Mouse (Mus musculus) ZHBTc4 (cell line): ENCODE data around the gene Cpz.

Experiments
- DNase-seq: peaks from one replicate; pipeline ENCODE4 v3.0.0-alpha.2; 2011; ENCODE audit warnings: low read depth, low spot score

Gene Cpz

DNA sequence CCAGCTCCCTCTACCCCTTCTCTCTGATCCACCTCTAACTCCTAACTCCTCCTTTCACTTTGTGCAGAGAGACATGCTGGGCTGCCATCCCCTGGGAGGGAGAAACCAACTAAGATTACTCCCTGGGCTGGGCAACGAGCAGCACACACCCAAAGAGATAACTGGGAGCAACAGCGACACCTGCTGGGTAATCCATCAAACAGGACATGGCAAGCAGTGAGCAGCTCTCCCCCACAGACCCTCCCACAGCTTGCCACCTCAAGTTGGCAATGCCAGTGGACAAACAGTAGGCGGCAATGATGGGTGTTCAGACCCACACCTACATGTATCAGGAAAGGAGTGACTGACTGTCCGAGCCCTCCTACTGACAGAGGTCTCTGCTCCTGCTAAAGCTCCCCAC, 4.9 kb upstream of the Cpz start:
- peak; percentile 73 for DNase-seq

DNA sequence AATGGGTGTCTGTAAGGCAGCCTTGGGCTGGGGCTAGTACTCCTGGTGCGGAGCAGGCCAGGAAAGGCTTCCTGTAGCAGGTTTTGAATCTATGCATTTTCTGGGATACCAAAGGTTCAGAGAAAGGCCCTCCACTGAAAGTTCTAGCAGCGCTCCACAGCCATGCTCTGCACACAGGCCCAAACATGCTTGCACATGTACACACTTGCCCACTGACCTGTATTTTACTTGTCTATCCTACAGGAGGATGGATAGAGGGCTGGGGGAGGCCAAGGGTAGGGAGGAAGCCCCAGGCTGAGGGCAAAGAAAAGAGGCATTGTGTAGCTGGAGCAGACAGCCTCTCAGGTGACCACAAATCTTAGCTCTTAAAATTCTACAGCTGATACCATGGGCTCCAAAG, 1.1 kb downstream of the Cpz start:
- DNase-seq, result no peak

DNA sequence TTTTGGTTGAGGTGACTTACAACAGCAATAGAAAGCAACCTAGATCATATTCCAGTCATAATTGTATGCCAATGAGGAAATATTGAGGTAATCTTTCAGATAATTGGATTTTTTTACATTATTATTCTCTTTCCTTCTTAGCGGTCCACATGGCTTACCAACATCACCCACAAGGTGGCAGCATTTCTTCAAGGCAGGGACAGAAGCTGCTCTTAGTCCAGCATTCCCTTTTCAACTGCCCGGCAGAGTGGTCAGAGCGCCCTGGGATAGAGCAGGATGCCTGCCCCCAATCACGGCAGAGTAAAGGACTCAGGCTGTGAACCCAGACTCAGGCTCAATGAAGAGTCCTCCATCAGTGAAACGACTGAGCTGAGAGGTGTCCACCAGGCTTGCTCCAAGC, 1.8 kb downstream of the Cpz start:
- peak; percentile 54 for DNase-seq

DNA sequence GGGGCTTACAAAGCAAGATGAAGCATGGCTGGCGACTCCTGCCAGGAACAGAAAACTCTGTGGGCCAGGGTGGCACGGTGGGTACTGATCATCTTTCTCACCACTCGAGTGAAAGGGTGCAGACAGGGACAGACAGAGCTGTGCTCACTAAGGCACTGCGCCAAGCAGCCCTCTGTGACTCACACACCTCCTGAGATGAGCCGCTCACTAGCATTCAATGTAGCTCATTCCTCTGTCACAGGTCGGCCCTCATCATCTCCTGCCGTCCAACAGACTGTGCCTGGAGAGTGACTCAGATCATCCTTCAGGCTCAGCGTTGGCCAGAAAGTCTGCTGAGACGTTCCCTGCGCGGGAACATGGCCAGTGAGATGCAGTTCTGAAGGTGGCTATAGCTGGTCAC, 8.7 kb downstream of the Cpz start:
- no peak for DNase-seq

DNA sequence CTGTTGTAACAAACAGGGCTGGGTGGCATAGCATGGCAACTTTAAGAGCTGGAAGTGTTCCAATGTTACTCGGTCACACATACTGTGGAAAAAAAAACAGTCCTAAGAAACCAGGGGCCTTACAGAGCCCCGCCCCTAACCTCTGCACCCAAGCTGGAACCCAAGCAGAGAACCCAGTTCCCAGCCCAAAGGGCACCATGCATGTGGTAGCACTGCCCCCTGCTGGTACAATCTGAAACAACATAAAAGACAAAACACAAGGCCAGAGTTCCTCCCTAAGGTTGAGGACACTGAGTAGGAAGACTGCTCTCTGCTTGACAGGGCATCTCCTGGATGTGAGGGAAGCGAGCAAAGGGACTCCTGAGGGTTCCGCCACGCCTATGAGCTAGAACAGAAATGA, 14.9 kb downstream of the Cpz start:
- peak; percentile 89 for DNase-seq

DNA sequence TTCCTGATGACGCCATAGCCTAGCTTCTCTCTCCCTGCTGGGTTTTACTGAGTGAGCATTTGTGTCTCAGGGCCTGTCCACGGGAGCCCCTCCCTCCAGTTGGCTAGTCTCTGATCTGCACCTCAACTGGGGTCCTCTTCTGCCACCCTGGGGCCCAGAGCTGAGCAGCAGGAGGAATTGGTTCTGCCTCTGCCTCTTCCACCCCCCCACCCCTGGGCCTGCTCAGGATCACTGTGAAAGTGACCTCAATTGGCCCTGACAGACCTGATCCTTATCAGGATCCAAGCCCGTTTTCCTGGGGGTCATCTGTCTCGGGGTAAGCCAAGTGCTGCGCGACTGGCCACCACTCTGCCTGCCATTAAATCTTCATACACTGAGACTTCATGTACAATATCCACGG, 20.5 kb downstream of the Cpz start:
- DNase-seq, result no peak

DNA sequence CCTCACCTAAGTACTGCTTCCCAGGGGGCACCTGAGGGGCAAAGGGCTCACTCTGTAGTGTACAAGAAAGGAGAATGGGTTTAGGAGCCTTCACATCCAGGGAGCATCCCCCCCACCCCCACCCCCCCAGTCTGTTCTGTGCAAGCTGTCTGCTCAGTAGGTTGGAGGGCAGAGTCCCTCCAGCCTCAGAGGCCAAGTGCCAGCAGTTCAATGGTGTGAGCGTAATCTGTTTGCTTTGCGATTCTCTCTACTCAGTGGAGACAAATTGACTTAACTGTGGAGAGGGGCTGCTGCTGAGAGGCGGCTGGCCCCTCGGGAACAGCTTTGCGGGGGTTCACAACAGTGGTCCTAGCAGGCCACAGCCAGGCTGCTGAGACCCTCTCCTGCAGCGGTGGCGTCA, 28.2 kb downstream of the Cpz start:
- no peak for DNase-seq

DNA sequence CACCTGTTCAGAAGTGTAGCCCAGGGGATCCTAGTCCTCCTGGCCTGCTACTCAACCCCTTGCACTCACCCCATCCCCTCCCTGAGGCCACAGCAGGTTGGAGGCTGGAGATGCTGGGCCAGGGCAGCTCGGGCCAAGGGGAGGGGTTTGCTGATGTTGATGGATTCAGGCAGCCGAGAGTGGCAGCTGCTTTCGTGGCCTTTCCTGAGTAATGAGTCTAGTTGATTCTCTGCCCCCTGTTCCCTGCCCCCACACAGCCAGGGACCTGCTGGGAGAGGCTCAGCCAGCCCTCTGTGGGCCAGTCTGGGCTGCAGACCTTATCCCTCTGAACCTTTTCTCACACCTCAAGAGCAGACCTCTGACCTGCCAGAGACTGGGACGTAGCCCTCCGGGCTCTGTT, 29.5 kb downstream of the Cpz start:
- DNase-seq, result no peak

DNA sequence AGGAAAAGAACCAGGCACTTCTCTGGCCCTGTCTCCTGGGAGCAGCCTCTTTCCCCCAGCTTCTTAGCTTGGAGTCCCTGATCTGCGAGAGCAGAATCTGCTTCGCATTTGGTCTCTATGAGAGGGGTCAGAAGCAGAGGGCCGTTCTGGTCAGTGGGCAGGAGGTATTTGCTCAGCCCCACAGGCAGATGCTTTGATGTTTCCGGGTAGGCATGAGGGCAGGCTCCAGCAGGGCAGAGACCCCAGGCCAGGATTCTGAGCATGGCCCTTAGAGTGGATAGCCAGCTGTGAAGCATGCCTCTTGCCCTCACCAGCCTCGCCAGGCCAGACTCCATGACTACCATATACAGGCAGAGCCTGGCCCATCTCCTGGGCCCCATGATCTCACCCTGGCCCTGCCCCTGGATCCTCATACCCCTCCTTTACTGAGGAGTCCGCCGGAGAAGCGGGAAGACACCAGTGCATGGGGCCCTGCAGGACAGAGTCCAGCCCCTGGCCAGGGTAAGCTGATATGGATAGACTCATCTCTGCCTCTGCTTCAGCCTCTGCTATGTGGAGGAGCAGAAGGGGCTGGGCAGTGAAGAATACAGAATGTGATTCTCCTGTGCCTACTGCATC, 30.6 kb downstream of the Cpz start:
- no peak for DNase-seq

DNA sequence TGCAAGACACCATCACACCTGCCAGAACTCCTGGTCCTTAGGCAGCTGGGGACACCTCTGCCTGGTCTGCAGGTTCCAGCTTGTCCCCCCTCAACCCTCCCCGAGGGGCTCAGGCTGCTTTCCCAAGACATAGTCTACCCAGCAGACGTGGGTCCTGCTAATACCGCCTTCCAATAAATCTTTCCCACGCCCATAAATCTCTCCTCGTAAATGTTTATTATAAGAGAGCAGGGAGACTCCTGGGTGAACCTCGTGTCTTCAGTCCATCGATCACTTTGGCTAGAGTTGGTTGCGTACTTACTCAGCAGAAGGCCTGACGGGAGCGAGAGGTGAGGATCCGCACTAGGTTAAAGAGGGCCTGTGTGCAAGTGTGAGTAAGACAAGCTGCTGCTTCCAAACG, 31.7 kb downstream of the Cpz start:
- no peak for DNase-seq

DNA sequence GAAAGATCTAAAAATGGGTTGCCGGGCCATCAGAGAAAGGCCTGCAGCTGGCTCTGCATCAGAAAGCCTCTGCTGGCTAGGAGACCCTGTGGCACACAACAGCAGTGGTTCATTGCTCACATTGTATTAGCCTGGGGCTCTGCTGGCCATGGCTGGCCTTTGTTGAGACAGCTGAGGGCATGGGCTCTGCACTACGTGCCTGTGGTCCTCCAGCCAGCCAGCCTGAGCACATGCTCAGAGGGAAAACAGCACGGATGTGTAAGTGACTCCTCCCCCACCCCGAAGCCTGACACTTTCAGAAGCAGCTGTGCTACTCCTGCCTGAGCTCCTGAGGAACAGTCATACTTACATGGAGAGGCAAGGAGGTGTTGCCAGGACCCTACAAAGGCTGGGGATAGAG, 46.0 kb downstream of the Cpz start:
- DNase-seq, result no peak

DNA sequence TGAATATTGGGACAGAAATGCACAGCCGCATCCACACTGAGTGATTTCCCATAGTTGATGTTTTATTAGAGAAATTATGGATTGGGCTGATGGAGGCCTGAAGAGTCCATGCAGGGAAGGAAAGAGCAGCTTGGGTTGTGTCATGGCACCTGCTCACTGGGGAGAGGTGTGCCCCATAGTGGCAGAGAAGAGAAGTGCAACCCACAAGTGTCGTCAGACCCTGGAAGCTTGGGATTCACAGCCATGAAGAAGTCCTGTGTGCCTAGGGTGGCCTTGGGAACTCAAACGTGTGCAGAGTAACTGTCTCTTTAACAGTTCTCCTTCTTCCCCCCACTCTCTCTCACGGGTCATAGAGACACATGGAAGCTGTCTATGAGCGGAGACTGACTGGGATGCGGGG, 50.3 kb downstream of the Cpz start:
- DNase-seq, result peak; percentile 46

DNA sequence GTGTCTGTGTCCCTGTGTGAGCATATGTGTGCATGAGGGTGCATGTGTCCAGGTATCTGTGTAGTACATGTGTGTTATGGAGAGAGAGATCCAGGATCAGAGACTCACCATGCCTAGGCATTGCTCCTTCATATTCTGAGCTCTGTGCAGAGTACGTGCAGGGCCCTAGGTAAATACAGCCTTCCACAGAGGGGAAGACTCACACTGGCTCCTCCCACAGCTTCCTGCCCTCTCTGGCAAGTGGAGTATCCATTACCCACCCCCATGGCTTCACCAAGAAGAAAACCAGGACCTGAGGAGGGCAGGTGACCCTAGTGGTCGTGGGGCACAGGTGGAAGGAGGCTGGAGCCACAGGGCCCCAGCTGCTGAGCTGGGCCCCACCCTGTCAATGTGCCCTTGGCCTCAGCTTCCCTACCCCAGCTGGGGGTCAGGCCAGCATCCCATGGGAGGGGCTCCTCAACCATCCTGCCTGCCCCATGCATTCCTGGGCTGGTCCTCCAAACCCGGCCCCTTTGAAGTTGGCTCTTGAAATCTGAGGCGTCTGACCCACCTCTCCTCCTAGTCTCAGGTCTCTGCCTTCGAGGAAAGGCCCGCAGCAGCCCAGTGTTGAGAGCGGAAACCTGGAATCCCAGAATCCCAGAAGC, 54.5 kb downstream of the Cpz start:
- DNase-seq, result peak; percentile 39

DNA sequence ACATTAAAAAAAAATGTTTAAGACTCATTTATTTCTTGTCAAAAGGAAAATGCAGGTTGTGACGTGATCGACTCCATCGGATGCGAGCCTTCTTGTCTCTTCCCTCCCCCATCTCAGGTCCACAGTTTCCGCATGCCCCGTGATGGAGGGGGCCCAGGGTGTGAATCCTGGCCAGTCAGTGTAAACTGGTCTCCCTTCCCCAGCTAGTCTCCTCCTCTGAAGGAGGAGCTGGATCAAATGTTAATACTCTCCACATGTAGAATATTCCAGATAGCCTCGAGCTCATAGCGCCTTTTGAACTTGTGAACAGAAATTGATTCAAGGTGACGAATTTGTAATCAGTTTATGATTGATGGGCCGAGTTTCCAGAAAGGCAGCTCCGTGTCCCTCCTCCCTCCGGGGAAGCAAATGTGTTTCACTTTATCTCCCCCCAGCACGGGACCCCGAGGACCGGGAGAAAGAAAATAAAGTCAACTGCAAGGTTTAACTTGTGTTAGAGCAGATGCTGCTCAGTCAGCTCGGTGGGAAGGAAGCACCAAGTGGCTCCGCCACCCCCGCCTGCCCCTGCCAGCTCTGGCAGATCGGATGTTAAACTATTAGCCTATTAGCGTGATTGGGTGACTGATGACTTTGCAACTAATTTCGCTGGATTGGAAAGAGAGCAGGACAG, 59.4 kb downstream of the Cpz start:
- DNase-seq, result no peak

DNA sequence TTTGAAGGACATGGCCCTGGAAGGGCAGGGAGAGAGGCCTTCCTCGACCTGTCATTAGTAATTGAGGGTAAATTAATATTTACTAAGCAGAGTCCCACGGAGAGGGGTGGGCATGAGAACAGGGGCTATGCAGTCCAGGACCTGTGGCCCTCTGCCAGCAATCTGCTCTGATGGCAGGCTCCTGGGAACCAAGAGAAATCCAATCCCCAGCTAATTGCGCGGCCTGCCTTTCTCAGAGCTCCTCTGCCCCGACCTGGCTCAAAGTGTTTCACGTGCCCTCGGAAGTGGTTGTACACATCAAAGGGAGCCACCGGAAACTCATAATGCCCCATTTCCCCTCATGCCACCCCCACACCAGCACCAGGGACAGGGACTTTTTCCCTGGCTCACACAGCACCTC, 63.4 kb downstream of the Cpz start:
- DNase-seq, result peak; percentile 37

DNA sequence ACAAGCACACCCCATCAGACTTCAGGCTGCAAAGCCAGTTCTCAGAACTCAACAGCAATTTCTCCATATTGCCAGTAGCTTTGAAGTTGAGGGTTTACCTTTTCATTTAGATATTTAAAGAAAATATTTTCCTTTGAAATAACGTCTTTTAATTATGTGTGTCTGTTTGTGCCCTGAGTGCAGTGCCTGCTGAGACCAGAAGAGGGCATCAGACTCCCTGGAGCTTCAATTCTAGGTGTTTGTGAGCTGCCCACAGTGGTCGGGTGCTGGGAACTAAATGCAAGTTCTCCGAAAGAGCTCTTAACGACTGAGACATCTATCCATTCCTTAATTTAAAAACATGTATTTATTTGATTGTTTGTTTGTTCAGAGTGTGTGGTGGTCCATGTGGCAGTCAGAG, 65.7 kb downstream of the Cpz start:
- peak; percentile 51 for DNase-seq

DNA sequence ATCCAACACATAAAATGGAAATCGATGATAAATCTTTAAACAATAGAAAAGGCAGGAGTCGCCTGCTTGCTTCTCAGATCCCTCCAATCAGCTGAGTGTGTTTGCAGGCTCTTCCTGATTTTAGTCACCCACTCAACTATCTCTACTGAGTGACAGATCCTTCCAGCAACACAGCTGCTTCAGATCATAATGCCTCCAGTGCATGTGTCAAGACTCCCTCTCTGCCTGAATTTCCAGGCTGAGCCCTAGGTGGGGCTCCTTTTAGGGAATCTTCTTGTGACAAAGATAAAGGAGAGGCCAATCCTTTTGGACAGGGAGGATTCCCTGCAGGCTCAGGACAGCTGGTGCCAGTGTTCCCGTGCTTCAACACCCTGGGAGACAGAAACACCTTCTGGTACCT, 67.2 kb downstream of the Cpz start:
- DNase-seq, result no peak

DNA sequence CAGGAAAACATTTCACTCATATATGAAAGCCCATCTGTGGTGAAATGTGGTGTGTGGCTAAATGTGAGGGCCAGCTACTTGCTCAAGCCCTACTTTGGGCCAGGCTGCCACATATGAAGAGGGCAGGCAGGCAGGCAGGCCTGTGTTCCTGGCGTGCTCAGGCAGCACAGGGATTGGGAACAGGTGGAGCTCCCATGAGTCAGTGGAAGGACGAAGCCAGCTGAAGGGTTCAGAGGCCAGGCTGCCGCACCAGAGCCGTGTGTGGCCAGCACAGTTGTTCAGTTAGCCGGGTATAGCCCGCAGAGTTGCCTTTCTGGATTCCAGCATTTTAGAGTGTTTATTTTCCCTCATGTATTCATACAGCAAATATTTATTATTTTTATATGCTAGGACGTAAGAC, 68.1 kb downstream of the Cpz start:
- no peak for DNase-seq

DNA sequence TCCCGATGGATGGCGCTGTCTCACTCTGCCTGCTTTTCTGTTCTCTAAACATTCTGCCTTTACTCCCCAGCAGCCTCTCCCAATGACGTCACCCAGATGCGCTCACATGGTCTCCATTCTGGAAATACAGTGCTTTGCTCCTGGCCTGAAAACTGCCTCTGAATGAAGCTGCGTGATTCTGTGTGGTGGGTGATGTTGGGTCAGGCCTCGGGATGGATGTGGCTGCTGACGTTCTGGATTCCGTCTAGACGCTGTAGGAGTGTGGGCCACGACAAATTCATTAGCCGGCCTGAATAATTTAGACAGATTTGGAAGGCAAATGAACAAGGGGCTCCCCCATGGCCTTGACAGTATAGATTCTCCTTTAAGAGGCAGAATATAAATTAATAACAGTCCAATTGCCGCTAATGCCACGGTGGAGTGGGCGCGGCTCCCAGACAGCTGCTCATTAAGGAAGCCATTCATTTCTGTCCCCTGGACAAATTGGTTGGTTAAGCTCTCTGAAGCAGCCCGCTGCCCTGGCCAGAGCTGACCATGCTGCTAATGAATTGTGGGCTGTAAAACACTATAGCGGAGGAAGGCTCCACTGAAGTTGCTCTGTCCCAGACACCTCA, 71.2 kb downstream of the Cpz start:
- DNase-seq, result no peak
